Mouse (Mus musculus): ENCODE measurements around the gene Sema4c. TPM values are rescaled to one million over a fixed set of nuclear protein-coding genes. Genes with fewer than 3 reads are reported as not detected.

Gene Sema4c
- polyA plus RNA-seq, 1 experiment from 2014 or later = 2.0 TPM

GRCm38 (mm10) chr1:36590664-36591063, 32.5 kb upstream of the Sema4c start:
- no peak overlapping the region for H3K27ac ChIP-seq (replicated peaks)
- WGBS (ENCODE audit: insufficient replicate concordance) = 68% methylated on average over 9 of the region's 9 CpGs

GRCm38 (mm10) chr1:36589486-36589885, 31.3 kb upstream of the Sema4c start:
- Histone ChIP-seq H3K4me1 (replicated peaks) (peaks cover 14% of the 10 kb centered on the region; the same call in 1 of the 2 replicates), H3K4me2 (no peak overlapping the region), H3K27ac (replicated peaks) (no peak overlapping the region), H3K4me3 (replicated peaks) (no peak overlapping the region), H3K27me3 (no peaks in the 10 kb centered on the region), H3K36me3 (replicated peaks) (no peaks in the 10 kb centered on the region), H3K9me3 (replicated peaks) (no peaks in the 10 kb centered on the region), H3K9ac (no peak overlapping the region)
- no peak for ATAC-seq (ENCODE audit: insufficient read depth)
- 64% methylated on average over 6 of the region's 6 CpGs for WGBS (ENCODE audit: insufficient replicate concordance)

More at GRCm38 (mm10) chr1:36590664-36591063, 32.5 kb upstream of the Sema4c start:
- H3K9me3 ChIP-seq (replicated peaks) = no peaks in the 10 kb centered on the region
- H3K9ac ChIP-seq = no peak overlapping the region
- H3K4me3 ChIP-seq (replicated peaks) = no peak overlapping the region
- H3K4me2 ChIP-seq = no peak overlapping the region
- H3K27me3 ChIP-seq = no peaks in the 10 kb centered on the region
- H3K36me3 ChIP-seq (replicated peaks) = no peaks in the 10 kb centered on the region
- peaks cover 14% of the 10 kb centered on the region; the same call in 1 of the 2 replicates for H3K4me1 ChIP-seq (replicated peaks)
- ATAC-seq (ENCODE audit: insufficient read depth) = no peak

GRCm38 (mm10) chr1:36588476-36589450, 30.6 kb upstream of the Sema4c start:
- Histone ChIP-seq H3K4me3 (replicated peaks) (no peak overlapping the region), H3K4me1 (replicated peaks) (peaks cover 14% of the 10 kb centered on the region; the same call in 1 of the 2 replicates), H3K27ac (replicated peaks) (no peak overlapping the region), H3K4me2 (no peak overlapping the region), H3K9ac (no peak overlapping the region), H3K27me3 (no peaks in the 10 kb centered on the region), H3K36me3 (replicated peaks) (no peaks in the 10 kb centered on the region), H3K9me3 (replicated peaks) (no peaks in the 10 kb centered on the region)
- 49% methylated on average over 13 of the region's 13 CpGs for WGBS (ENCODE audit: insufficient replicate concordance)
- ATAC-seq (ENCODE audit: insufficient read depth) = no peak

- 78% methylated on average over 6 of the region's 6 CpGs for WGBS (ENCODE audit: insufficient replicate concordance)
- Histone ChIP-seq H3K4me3 (replicated peaks) (no peak overlapping the region), H3K27me3 (no peaks in the 10 kb centered on the region), H3K4me2 (no peak overlapping the region), H3K36me3 (replicated peaks) (no peaks in the 10 kb centered on the region), H3K27ac (replicated peaks) (no peak overlapping the region), H3K9me3 (replicated peaks) (no peaks in the 10 kb centered on the region), H3K4me1 (replicated peaks) (peaks cover 14% of the 10 kb centered on the region; the same call in 1 of the 2 replicates), H3K9ac (no peak overlapping the region)
- no peak for ATAC-seq (ENCODE audit: insufficient read depth)
Observed at GRCm38 (mm10) chr1:36587860-36588259, 29.7 kb upstream of the Sema4c start.

- Histone ChIP-seq H3K9ac (no peak overlapping the region), H3K4me3 (replicated peaks) (no peak overlapping the region), H3K9me3 (replicated peaks) (no peaks in the 10 kb centered on the region), H3K36me3 (replicated peaks) (no peaks in the 10 kb centered on the region), H3K4me1 (replicated peaks) (peaks cover 12% of the 10 kb centered on the region; the same call in 1 of the 2 replicates), H3K27ac (replicated peaks) (no peak overlapping the region), H3K27me3 (no peaks in the 10 kb centered on the region; the same call in 1 of the 2 replicates), H3K4me2 (no peak overlapping the region)
- ATAC-seq (ENCODE audit: insufficient read depth) = no peak
- WGBS (ENCODE audit: insufficient replicate concordance) = 58% methylated on average over 4 of the region's 4 CpGs
Observed at GRCm38 (mm10) chr1:36586288-36586687, 28.1 kb upstream of the Sema4c start.

GRCm38 (mm10) chr1:36583408-36584116, 25.4 kb upstream of the Sema4c start:
- Histone ChIP-seq H3K4me3 (replicated peaks) (no peak overlapping the region), H3K4me1 (replicated peaks) (peaks cover 19% of the 10 kb centered on the region), H3K9me3 (replicated peaks) (no peaks in the 10 kb centered on the region), H3K27ac (replicated peaks) (no peak overlapping the region), H3K27me3 (no peaks in the 10 kb centered on the region; the same call in 1 of the 2 replicates), H3K9ac (no peak overlapping the region), H3K4me2 (no peak overlapping the region), H3K36me3 (replicated peaks) (no peaks in the 10 kb centered on the region)
- 59% methylated on average over 8 of the region's 8 CpGs for WGBS (ENCODE audit: insufficient replicate concordance)
- ATAC-seq (ENCODE audit: insufficient read depth) = no peak

- H3K9ac ChIP-seq = no peak overlapping the region
- no peak for ATAC-seq (ENCODE audit: insufficient read depth)
- no peak overlapping the region for H3K4me3 ChIP-seq (replicated peaks)
- H3K9me3 ChIP-seq (replicated peaks) = no peaks in the 10 kb centered on the region
- no peak overlapping the region for H3K27ac ChIP-seq (replicated peaks)
- peaks cover 19% of the 10 kb centered on the region for H3K4me1 ChIP-seq (replicated peaks)
- no peaks in the 10 kb centered on the region for H3K36me3 ChIP-seq (replicated peaks)
- 47% methylated on average over 8 of the region's 8 CpGs for WGBS (ENCODE audit: insufficient replicate concordance)
- H3K4me2 ChIP-seq = no peak overlapping the region
- H3K27me3 ChIP-seq = no peaks in the 10 kb centered on the region; the same call in 1 of the 2 replicates
Observed at GRCm38 (mm10) chr1:36582211-36582610, 24.1 kb upstream of the Sema4c start.

- H3K9me3 ChIP-seq (replicated peaks) = no peaks in the 10 kb centered on the region
- WGBS (ENCODE audit: insufficient replicate concordance) = 51% methylated on average over 5 of the region's 5 CpGs
- no peaks in the 10 kb centered on the region; the same call in 1 of the 2 replicates for H3K27me3 ChIP-seq
- no peak for ATAC-seq (ENCODE audit: insufficient read depth)
- H3K4me2 ChIP-seq = peak overlapping the region; percentile 61; the same call in 1 of the 2 replicates
- H3K4me1 ChIP-seq (replicated peaks) = peaks cover 22% of the 10 kb centered on the region
- no peak overlapping the region for H3K9ac ChIP-seq
- no peaks in the 10 kb centered on the region for H3K36me3 ChIP-seq (replicated peaks)
- H3K4me3 ChIP-seq (replicated peaks) = no peak overlapping the region
- no peak overlapping the region for H3K27ac ChIP-seq (replicated peaks)
Observed at GRCm38 (mm10) chr1:36581260-36581659, 23.1 kb upstream of the Sema4c start.

GRCm38 (mm10) chr1:36580384-36581207, 22.4 kb upstream of the Sema4c start:
- Histone ChIP-seq H3K27me3 (no peaks in the 10 kb centered on the region; the same call in 1 of the 2 replicates), H3K4me2 (peak overlapping the region; percentile 61), H3K9ac (peak overlapping the region; percentile 6; the same call in 1 of the 2 replicates), H3K9me3 (replicated peaks) (no peaks in the 10 kb centered on the region), H3K4me1 (replicated peaks) (peaks cover 28% of the 10 kb centered on the region), H3K27ac (replicated peaks) (0 out of 2 replicates have a peak overlapping the region, but pooled peaks have one; percentile 38), H3K4me3 (replicated peaks) (peak overlapping the region; percentile 33), H3K36me3 (replicated peaks) (no peaks in the 10 kb centered on the region)
- WGBS (ENCODE audit: insufficient replicate concordance) = 8% methylated on average over 17 of the region's 17 CpGs
- ATAC-seq (ENCODE audit: insufficient read depth) = peak; percentile 87

GRCm38 (mm10) chr1:36579974-36580383, 21.8 kb upstream of the Sema4c start:
- Histone ChIP-seq H3K27ac (replicated peaks) (no peak overlapping the region), H3K4me1 (replicated peaks) (peaks cover 33% of the 10 kb centered on the region), H3K4me3 (replicated peaks) (peak overlapping the region; percentile 33; the same call in 1 of the 2 replicates), H3K36me3 (replicated peaks) (no peaks in the 10 kb centered on the region), H3K4me2 (peak overlapping the region; percentile 61), H3K27me3 (no peaks in the 10 kb centered on the region; the same call in 1 of the 2 replicates), H3K9me3 (replicated peaks) (no peaks in the 10 kb centered on the region), H3K9ac (no peak overlapping the region)
- WGBS (ENCODE audit: insufficient replicate concordance) = 54% methylated on average over 6 of the region's 6 CpGs
- ATAC-seq (ENCODE audit: insufficient read depth) = no peak
